Mouse (Mus musculus) brain, embryonic 14.5 days (tissue): ENCODE data around the gene Gc.

Source experiments
- CTCF ChIP-seq: fragments of 200-500 bp; IDR thresholded peaks from 2 replicates; pipeline ENCODE4 v1.5.1; 2012; ENCODE audit warnings: inconsistent platforms, mild to moderate bottlenecking, moderate library complexity, borderline replicate concordance; ENCODE audit not compliant: insufficient read depth, insufficient read length; ENCODE audit errors: extremely low read depth
- POLR2A ChIP-seq: fragments of 200-500 bp; IDR thresholded peaks from 2 replicates; pipeline ENCODE4 v1.6.1; 2012; ENCODE audit warnings: mild to moderate bottlenecking, inconsistent platforms, borderline replicate concordance; ENCODE audit not compliant: poor library complexity, insufficient read depth, insufficient read length, severe bottlenecking; ENCODE audit errors: extremely low read depth

DNA sequence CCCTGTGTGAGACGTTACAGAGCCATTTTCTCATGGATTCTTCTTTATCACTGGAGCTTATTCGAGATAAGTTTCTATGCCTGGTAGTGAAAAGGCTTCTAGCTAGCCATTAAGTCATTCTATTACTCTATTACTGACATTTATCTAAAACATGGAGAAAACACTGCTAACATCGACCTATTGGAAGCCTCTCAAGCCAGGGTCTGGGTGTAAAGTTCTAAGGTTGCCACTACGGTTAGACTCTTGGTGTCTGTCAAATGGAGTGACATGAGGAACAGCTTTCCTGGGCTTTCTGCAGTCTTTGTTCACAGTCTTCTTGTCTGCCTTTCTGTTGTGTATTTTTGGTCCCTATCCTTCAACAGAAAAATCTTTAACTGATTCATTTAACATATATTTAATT lies 4.1 kb upstream of the Gc start:
- TF ChIP-seq CTCF, result no peak
- no peak for TF ChIP-seq POLR2A
